Mouse (Mus musculus): ENCODE measurements around the gene Lrig1. TPM values are rescaled to one million over a fixed set of nuclear protein-coding genes. Genes with fewer than 3 reads are reported as not detected.

Lrig1 gene
- polyA plus RNA-seq, 1 experiment from 2014 or later: 10.9 TPM

DNA sequence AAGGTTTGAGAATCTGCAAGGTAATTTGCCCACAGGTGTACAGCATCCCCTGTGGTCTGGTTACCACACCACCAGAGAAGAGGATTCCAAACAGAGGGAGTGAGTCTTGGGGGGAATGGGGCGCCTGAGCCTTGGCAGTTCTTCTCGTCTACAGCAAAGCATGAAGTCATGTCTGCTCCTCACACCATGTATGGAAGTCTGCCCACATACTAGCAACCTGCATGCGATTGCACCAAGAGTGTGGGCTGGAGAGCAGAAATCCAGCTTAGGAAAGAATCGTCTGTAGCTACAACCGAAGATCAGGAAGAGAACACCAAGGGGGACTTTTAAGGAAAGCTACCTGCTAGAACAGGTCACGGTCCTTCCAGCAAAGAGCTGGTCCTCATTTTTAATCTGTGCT, 3.0 kb upstream of the Lrig1 start:
- 80% methylated on average over 6 of the region's 6 CpGs for whole genome bisulfite sequencing (ENCODE audit: insufficient replicate concordance)
- no peak overlapping the region for H3K27ac ChIP-seq (ENCODE audit: low read depth, low read length)
- H3K4me2 ChIP-seq: no peak overlapping the region
- no peak overlapping the region for H3K4me3 ChIP-seq (ENCODE audit: low read depth, low read length)
- H3K27me3 ChIP-seq (ENCODE audit: control insufficient read depth, insufficient read depth, low read length): no peaks in the 10 kb centered on the region
- H3K36me3 ChIP-seq (ENCODE audit: control insufficient read depth, insufficient read depth, low read length): no peaks in the 10 kb centered on the region
- no peak overlapping the region for H3K9ac ChIP-seq (ENCODE audit: low read depth, low read length)
- peaks cover 4% of the 10 kb centered on the region; the same call in 1 of the 2 replicates for H3K4me1 ChIP-seq (ENCODE audit: control insufficient read depth, insufficient read depth, low read length)
- no peaks in the 10 kb centered on the region for H3K9me3 ChIP-seq (replicated peaks; ENCODE audit: control insufficient read depth, low read length)
- ATAC-seq (replicated peaks; ENCODE audit: insufficient number of reproducible peaks, low FRiP score, low TSS enrichment): no peak

DNA sequence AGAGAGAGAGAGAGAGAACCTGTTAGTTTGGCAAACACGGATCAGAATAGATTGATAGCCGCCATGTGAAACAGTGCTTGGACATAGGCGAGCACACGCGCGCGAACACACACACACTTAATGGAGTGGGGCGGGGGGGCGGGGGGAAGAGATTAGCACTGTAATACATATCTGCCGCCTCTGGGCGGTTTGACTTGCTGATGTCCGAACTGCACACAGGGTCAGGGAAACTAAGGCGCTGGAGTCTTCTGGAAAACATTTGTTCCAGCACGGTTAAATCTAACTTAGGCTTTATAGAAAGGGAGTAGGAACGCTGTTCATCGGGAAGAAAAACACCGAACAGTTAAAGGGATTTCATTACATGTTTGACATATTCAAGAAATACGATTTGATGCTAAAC, 1.1 kb upstream of the Lrig1 start:
- Histone ChIP-seq H3K4me2 (peak overlapping the region; percentile 95), H3K27ac (ENCODE audit: low read depth, low read length) (peak overlapping the region; percentile 75; the same call in 1 of the 2 replicates), H3K36me3 (ENCODE audit: control insufficient read depth, insufficient read depth, low read length) (no peaks in the 10 kb centered on the region), H3K4me1 (ENCODE audit: control insufficient read depth, insufficient read depth, low read length) (peaks cover 15% of the 10 kb centered on the region), H3K27me3 (ENCODE audit: control insufficient read depth, insufficient read depth, low read length) (no peaks in the 10 kb centered on the region), H3K9me3 (replicated peaks; ENCODE audit: control insufficient read depth, low read length) (no peaks in the 10 kb centered on the region), H3K4me3 (ENCODE audit: low read depth, low read length) (peak overlapping the region; percentile 87), H3K9ac (ENCODE audit: low read depth, low read length) (peak overlapping the region; percentile 39; the same call in 1 of the 2 replicates)
- 4% methylated on average over 18 of the region's 18 CpGs for WGBS (ENCODE audit: insufficient replicate concordance)
- no peak for ATAC-seq (replicated peaks; ENCODE audit: insufficient number of reproducible peaks, low FRiP score, low TSS enrichment)

DNA sequence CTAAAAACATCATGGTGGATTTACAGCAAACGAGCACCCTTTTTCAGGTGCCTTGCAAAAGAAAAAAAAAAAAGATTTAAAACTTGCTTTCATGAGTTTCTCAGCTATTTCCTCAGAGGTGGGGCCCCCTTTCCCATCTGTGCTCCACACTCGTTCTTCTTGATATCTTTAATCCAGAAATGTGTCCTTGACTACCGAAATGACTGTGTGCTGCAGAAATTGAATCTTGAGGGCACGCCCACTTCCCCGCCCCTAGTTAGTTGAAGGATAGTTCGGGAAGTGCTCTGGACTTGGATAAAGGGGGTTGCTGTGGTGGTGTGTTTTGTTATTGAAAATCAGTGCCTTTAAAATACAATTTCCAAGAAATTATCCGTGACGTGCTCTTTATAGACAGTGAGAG, 654 bp upstream of the Lrig1 start:
- H3K9me3 ChIP-seq (replicated peaks; ENCODE audit: control insufficient read depth, low read length): no peaks in the 10 kb centered on the region
- H3K4me1 ChIP-seq (ENCODE audit: control insufficient read depth, insufficient read depth, low read length): peaks cover 20% of the 10 kb centered on the region
- ATAC-seq (replicated peaks; ENCODE audit: insufficient number of reproducible peaks, low FRiP score, low TSS enrichment): no peak
- H3K36me3 ChIP-seq (ENCODE audit: control insufficient read depth, insufficient read depth, low read length): no peaks in the 10 kb centered on the region
- H3K4me3 ChIP-seq (ENCODE audit: low read depth, low read length): peak overlapping the region; percentile 87
- H3K27ac ChIP-seq (ENCODE audit: low read depth, low read length): peak overlapping the region; percentile 75; the same call in 1 of the 2 replicates
- H3K4me2 ChIP-seq: peak overlapping the region; percentile 95
- peak overlapping the region; percentile 39; the same call in 1 of the 2 replicates for H3K9ac ChIP-seq (ENCODE audit: low read depth, low read length)
- 0% methylated on average over 8 of the region's 8 CpGs for WGBS (ENCODE audit: insufficient replicate concordance)
- no peaks in the 10 kb centered on the region for H3K27me3 ChIP-seq (ENCODE audit: control insufficient read depth, insufficient read depth, low read length)

DNA sequence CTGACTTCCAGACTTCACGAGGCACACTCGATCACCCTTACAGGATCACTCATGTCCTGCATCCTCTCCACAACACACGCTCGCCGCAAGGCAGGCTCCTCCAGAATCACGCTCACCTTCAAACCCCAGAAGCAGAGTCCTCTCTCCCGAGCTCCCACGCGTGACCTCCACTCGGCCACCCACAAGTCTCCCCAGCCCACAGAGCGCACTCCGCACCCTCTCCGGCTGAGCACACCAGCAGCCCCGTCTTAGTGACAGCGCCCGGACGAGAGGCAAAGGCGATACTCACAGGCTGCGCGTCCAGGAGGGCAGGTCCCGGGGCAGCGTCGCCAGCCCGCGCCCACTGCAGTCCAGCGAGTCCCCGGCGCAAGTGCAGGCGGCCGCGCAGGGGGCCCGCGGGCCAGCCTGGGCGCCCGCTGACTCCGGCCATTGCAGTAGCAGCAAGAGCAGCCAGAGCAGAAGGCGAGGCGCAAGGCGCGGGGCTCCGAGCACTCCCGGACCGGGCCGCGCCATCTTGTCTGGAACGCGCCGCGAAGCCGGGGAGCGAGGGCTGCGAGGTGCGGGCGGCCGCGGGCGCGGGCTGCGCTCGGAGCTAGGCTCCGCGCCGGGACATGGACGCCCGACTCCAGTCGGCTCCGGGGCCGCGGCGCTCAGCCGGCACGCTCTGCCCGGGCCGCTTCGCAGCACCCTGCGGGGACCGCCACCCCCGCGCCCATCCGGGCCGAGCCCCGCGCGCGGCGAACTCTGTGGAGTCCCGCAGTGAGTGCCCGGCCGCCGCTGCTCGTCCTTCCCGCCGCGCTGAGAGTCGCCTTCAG, 578 bp downstream of the Lrig1 start:
- Histone ChIP-seq H3K9me3 (replicated peaks; ENCODE audit: control insufficient read depth, low read length) (no peaks in the 10 kb centered on the region), H3K9ac (ENCODE audit: low read depth, low read length) (peak overlapping the region; percentile 90), H3K4me2 (peak overlapping the region; percentile 95), H3K4me3 (ENCODE audit: low read depth, low read length) (peak overlapping the region; percentile 87), H3K36me3 (ENCODE audit: control insufficient read depth, insufficient read depth, low read length) (no peaks in the 10 kb centered on the region), H3K27ac (ENCODE audit: low read depth, low read length) (peak overlapping the region; percentile 81), H3K4me1 (ENCODE audit: control insufficient read depth, insufficient read depth, low read length) (peaks cover 32% of the 10 kb centered on the region), H3K27me3 (ENCODE audit: control insufficient read depth, insufficient read depth, low read length) (no peaks in the 10 kb centered on the region)
- peak; percentile 44 for ATAC-seq (replicated peaks; ENCODE audit: insufficient number of reproducible peaks, low FRiP score, low TSS enrichment)
- WGBS (ENCODE audit: insufficient replicate concordance): under 1% methylated on average over 95 of the region's 95 CpGs

DNA sequence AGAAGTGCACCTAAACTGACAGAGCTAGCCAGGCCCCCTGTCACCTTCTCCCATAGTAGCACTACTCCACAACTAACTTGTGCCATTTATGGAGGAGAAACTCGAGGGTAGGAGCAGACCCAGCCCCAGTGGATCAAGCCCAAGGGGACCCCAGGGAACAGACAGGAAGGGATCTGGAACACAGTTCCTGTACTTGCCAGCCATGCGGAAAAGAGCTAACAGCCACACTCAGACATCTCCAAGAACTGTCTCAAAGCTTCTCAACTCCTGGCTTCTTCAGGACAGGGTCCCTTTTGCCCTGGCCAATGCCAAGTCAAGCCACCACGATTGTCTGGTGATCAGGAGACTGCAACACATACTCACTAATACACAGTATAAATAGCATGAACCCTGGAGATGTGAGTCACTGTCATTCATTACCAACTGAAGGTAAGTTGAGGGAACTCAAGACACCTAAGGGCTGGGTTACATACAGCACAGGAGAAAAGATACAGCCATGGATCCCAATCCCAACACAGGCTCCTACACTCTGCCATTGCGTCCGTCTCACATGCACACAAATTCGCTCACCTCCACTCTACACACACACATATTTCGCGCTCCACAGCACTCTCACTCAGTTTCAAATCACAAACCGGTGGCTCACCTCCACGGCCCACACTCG, 1.3 kb downstream of the Lrig1 start:
- Histone ChIP-seq H3K27me3 (ENCODE audit: control insufficient read depth, insufficient read depth, low read length) (no peaks in the 10 kb centered on the region), H3K4me1 (ENCODE audit: control insufficient read depth, insufficient read depth, low read length) (peaks cover 35% of the 10 kb centered on the region), H3K4me3 (ENCODE audit: low read depth, low read length) (peak overlapping the region; percentile 87), H3K9ac (ENCODE audit: low read depth, low read length) (peak overlapping the region; percentile 90), H3K36me3 (ENCODE audit: control insufficient read depth, insufficient read depth, low read length) (no peaks in the 10 kb centered on the region), H3K4me2 (peak overlapping the region; percentile 95), H3K9me3 (replicated peaks; ENCODE audit: control insufficient read depth, low read length) (no peaks in the 10 kb centered on the region), H3K27ac (ENCODE audit: low read depth, low read length) (peak overlapping the region; percentile 81; the same call in 1 of the 2 replicates)
- WGBS (ENCODE audit: insufficient replicate concordance): 7% methylated on average over 11 of the region's 11 CpGs
- ATAC-seq (replicated peaks; ENCODE audit: insufficient number of reproducible peaks, low FRiP score, low TSS enrichment): no peak

DNA sequence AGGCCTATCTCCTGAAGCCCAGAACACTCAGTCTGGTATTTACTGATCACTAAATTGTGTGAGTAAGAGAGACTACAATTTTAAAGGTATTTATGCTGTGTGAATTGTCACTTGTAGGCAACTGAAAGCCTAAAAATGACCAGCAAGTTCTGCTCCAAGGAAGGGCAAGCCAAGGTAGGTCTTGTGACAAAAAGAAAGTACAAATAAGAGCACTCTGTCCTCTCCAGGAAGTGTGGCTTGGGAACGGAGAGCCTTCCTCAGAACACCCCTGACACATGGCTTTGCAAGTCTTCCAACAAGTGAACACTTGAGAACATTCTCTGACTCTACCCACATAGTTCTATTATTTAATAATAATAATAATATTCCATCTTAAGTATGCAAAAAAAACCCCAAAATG, 2.5 kb downstream of the Lrig1 start:
- Histone ChIP-seq H3K4me1 (ENCODE audit: control insufficient read depth, insufficient read depth, low read length) (peaks cover 46% of the 10 kb centered on the region), H3K4me2 (peak overlapping the region; percentile 95)
- 67% methylated on average over 1 of the region's 1 CpGs for WGBS (ENCODE audit: insufficient replicate concordance)

DNA sequence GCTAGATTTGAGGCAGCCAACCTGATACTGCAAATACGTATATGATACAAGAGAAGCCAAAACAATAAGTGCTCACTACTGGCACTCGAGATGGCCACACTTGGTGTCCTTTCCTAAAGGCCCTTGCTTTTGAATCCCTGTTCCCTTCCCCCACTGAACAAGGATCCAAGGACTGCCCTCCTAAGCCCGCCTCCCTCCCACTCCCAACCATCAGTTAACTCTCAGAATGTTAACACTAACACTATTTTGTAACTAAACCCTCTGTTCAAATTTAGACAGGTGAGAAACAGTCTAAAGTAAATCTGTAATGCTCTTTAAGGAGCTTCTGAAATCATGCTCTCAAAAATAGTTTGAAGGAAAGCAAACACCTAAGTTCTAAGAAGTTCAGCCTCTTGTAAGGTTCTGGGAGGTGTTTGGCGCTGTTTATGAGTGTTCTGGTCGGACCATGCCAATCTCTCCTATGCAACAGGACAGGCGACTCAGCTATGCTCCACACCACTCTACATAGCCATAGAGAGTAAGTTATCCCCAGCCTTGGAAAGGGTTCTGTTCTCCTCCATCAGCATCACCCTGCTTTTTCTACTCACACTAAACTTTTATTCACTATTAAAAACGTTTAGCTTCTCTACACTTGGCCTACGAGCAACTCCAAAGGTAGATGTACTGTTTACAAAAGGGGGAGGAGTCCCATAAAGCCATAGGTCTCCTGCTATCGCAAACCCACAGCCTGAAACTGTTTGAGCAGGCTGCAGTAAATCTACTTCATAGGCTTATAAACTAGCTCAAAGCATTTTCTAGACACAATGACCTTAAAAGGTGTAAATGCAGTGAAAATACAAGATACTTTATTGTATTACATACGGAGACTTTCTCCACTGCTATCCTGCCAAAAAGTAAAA, 3.5 kb downstream of the Lrig1 start:
- WGBS (ENCODE audit: insufficient replicate concordance): 58% methylated on average over 10 of the region's 10 CpGs
- H3K4me3 ChIP-seq (ENCODE audit: low read depth, low read length): peak overlapping the region; percentile 87; the same call in 1 of the 2 replicates
- H3K4me1 ChIP-seq (ENCODE audit: control insufficient read depth, insufficient read depth, low read length): peaks cover 52% of the 10 kb centered on the region
- no peak overlapping the region for H3K27ac ChIP-seq (ENCODE audit: low read depth, low read length)
- H3K9ac ChIP-seq (ENCODE audit: low read depth, low read length): no peak overlapping the region
- no peaks in the 10 kb centered on the region for H3K9me3 ChIP-seq (replicated peaks; ENCODE audit: control insufficient read depth, low read length)
- H3K36me3 ChIP-seq (ENCODE audit: control insufficient read depth, insufficient read depth, low read length): no peaks in the 10 kb centered on the region
- no peak for ATAC-seq (replicated peaks; ENCODE audit: insufficient number of reproducible peaks, low FRiP score, low TSS enrichment)
- H3K4me2 ChIP-seq: peak overlapping the region; percentile 95
- no peaks in the 10 kb centered on the region for H3K27me3 ChIP-seq (ENCODE audit: control insufficient read depth, insufficient read depth, low read length)

More for the DNA sequence above, 2.5 kb downstream of the Lrig1 start:
- ATAC-seq (replicated peaks; ENCODE audit: insufficient number of reproducible peaks, low FRiP score, low TSS enrichment): no peak
- Histone ChIP-seq H3K27ac (ENCODE audit: low read depth, low read length) (no peak overlapping the region), H3K27me3 (ENCODE audit: control insufficient read depth, insufficient read depth, low read length) (no peaks in the 10 kb centered on the region), H3K9me3 (replicated peaks; ENCODE audit: control insufficient read depth, low read length) (no peaks in the 10 kb centered on the region), H3K4me3 (ENCODE audit: low read depth, low read length) (peak overlapping the region; percentile 87), H3K36me3 (ENCODE audit: control insufficient read depth, insufficient read depth, low read length) (no peaks in the 10 kb centered on the region), H3K9ac (ENCODE audit: low read depth, low read length) (no peak overlapping the region)

Data from heart, embryonic 11.5 days (tissue).